Mouse (Mus musculus): ENCODE results near the gene Snrnp70. TPM values are rescaled to one million over a fixed set of nuclear protein-coding genes. Genes with fewer than 3 reads are reported as not detected.

Gene Snrnp70
- polyA plus RNA-seq, 1 experiment, result 807 TPM

DNA sequence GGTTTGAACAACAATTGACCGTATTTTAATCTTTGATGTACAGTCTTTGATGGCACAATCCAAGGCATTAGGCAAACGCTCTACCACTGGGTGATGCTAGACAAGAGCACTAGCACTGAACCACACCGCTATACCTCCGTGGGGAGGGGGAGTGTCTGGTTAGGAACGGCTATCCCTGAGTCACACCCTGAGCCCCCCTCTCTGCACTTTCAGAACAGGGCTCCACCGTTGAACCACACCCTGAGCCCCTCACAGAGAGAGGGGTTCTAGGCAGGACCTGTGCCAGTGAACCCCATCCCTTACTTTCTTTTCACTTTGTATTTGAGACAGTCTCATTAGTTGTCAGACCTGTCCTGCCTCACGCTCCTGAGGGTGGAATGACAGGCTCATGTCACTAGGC, 12.8 kb upstream of the Snrnp70 start:
- H3K27ac ChIP-seq (ENCODE audit: insufficient read depth, low read length), result no peak overlapping the region
- peaks cover 6% of the 10 kb centered on the region; the same call in 1 of the 2 replicates for H3K27me3 ChIP-seq (ENCODE audit: control insufficient read depth, insufficient read depth, low read length)
- H3K4me3 ChIP-seq (replicated peaks; ENCODE audit: insufficient read depth, low read depth, low read length), result no peak overlapping the region
- no peak for DNase-seq
- H3K4me1 ChIP-seq (ENCODE audit: control insufficient read depth, insufficient read depth, low read length), result no peaks in the 10 kb centered on the region; the same call in 1 of the 2 replicates
- no peak for TF ChIP-seq CTCF (IDR thresholded peaks at IDR 0.05; ENCODE audit: borderline replicate concordance, insufficient read depth, low read depth, low read length)
- no peak for TF ChIP-seq POLR2A (IDR thresholded peaks at IDR 0.05; ENCODE audit: borderline replicate concordance, insufficient read depth, low read length)
- WGBS, result 71% methylated on average over 7 of the region's 7 CpGs

DNA sequence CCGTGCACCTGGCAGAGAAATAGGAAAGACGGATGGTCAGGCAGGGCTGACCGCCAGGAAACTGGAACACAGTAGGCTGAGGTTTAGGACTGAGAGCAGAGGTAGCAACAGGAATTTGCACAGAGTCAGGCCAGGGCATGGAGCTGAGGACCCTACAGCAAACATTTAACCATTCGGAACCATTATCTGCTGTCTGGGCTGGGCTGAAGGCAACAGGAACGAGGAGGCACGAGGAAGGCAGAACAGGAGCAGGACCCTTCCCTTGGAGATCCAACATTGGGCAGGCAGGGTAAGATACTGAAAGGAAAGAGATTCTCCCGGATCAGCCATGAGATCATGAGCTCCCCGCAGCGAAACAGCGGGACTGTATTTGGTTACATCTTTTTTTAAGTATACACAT, 12.3 kb upstream of the Snrnp70 start:
- H3K27ac ChIP-seq (ENCODE audit: insufficient read depth, low read length), result no peak overlapping the region
- H3K27me3 ChIP-seq (ENCODE audit: control insufficient read depth, insufficient read depth, low read length), result peaks cover 6% of the 10 kb centered on the region; the same call in 1 of the 2 replicates
- DNase-seq, result no peak
- H3K4me1 ChIP-seq (ENCODE audit: control insufficient read depth, insufficient read depth, low read length), result no peaks in the 10 kb centered on the region; the same call in 1 of the 2 replicates
- TF ChIP-seq CTCF (IDR thresholded peaks at IDR 0.05; ENCODE audit: borderline replicate concordance, insufficient read depth, low read depth, low read length) (no peak), POLR2A (IDR thresholded peaks at IDR 0.05; ENCODE audit: borderline replicate concordance, insufficient read depth, low read length) (no peak)
- no peak overlapping the region for H3K4me3 ChIP-seq (replicated peaks; ENCODE audit: insufficient read depth, low read depth, low read length)
- 62% methylated on average over 10 of the region's 10 CpGs for WGBS

DNA sequence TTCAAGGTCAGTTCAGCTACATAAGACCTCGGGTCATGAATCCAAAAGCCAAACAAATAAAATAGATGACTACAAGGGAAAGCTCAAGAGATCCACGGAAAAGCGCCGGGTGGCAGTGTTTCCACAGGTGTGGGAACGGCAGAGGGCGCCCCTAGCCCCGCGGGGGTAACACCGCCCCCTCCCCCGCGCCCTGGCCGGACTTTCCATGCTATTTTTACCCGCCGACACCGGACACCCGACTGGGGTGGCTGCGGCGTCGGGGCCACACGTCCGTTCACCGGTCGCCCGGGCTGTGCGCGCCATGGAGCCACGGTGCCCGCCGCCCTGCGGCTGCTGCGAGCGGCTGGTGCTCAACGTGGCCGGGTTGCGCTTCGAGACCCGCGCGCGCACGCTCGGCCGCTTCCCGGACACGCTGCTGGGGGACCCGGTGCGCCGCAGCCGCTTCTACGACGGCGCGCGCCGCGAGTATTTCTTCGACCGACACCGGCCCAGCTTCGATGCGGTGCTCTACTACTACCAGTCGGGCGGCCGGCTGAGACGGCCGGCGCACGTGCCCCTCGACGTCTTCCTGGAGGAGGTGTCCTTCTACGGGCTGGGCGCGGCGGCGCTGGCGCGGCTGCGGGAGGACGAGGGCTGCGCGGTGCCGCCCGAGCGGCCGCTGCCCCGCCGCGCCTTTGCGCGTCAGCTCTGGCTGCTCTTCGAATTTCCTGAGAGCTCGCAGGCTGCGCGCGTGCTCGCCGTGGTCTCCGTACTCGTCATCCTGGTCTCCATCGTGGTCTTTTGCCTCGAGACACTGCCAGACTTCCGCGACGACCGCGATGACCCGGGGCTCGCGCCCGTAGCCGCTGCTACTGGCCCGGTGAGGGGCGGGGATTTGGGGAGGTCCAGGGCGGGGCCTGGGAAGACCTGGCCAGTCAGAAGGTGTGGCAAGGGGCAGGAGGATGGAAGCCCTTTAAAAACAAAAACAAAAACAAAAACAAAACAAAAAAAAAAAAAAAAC, 10.9 kb upstream of the Snrnp70 start:
- no peak for TF ChIP-seq POLR2A (IDR thresholded peaks at IDR 0.05; ENCODE audit: borderline replicate concordance, insufficient read depth, low read length)
- no peak for TF ChIP-seq CTCF (IDR thresholded peaks at IDR 0.05; ENCODE audit: borderline replicate concordance, insufficient read depth, low read depth, low read length)
- peaks cover 6% of the 10 kb centered on the region; the same call in 1 of the 2 replicates for H3K27me3 ChIP-seq (ENCODE audit: control insufficient read depth, insufficient read depth, low read length)
- peak overlapping the region; percentile 44 for H3K4me3 ChIP-seq (replicated peaks; ENCODE audit: insufficient read depth, low read depth, low read length)
- 2% methylated on average over 113 of the region's 114 CpGs for WGBS
- H3K27ac ChIP-seq (ENCODE audit: insufficient read depth, low read length), result no peak overlapping the region
- no peak for DNase-seq
- H3K4me1 ChIP-seq (ENCODE audit: control insufficient read depth, insufficient read depth, low read length), result no peaks in the 10 kb centered on the region; the same call in 1 of the 2 replicates

GRCm38 (mm10) chr7:45405091-45406075, 9.8 kb upstream of the Snrnp70 start, which contains the start of gene Kcna7:
Gene Kcna7 (plus strand): TSS chr7:45405653.
- 10% methylated on average over 28 of the region's 28 CpGs for WGBS
- Histone ChIP-seq H3K4me3 (replicated peaks; ENCODE audit: insufficient read depth, low read depth, low read length) (peak within 1 kb of the TSS; percentile 42), H3K27ac (ENCODE audit: insufficient read depth, low read length) (no peak within 1 kb of the TSS), H3K4me1 (ENCODE audit: control insufficient read depth, insufficient read depth, low read length) (no peaks in the 10 kb centered on the region; the same call in 1 of the 2 replicates), H3K27me3 (ENCODE audit: control insufficient read depth, insufficient read depth, low read length) (peaks cover 6% of the 10 kb centered on the region; the same call in 1 of the 2 replicates)
- TF ChIP-seq CTCF (IDR thresholded peaks at IDR 0.05; ENCODE audit: borderline replicate concordance, insufficient read depth, low read depth, low read length) (peak; percentile 80), POLR2A (IDR thresholded peaks at IDR 0.05; ENCODE audit: borderline replicate concordance, insufficient read depth, low read length) (no peak)
- DNase-seq, result peak; percentile 57 to 79

DNA sequence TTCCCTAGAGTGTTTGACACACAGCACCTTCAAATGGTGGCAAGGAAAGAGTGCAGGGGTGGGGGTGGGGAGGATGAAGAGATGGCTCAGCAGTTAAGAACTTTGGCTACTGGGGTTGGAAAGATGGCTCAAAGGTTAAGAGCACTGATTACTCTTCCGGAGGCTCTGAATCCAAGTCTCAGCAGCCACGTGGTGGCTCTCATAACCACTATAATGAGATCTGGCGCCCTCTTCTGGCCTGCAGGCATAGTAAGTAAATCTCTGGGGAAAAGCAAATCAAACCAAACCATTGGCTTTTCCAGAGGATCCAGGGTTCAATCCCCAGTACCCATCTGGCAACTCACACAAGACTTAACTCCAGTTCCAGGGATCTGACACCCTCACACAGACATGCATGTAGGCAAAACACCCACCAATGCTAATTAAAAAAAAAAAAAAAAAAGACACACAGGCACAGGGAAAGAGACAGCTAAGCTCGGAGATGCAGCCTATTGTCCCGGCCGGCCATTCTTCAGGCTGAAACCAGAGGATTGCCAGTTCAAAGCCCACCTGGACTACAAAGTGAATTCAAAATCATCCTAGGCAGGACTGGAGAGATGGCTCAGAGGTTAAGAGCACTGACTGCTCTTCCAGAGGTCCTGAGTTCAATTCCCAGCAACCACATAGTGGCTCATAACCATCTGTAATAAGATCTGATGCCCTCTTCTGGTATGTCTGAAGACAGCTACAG, 8.2 kb upstream of the Snrnp70 start:
- peak; percentile 38 to 45 for DNase-seq
- Histone ChIP-seq H3K4me1 (ENCODE audit: control insufficient read depth, insufficient read depth, low read length) (no peaks in the 10 kb centered on the region; the same call in 1 of the 2 replicates), H3K27me3 (ENCODE audit: control insufficient read depth, insufficient read depth, low read length) (peaks cover 6% of the 10 kb centered on the region; the same call in 1 of the 2 replicates), H3K4me3 (replicated peaks; ENCODE audit: insufficient read depth, low read depth, low read length) (no peak overlapping the region), H3K27ac (ENCODE audit: insufficient read depth, low read length) (no peak overlapping the region)
- TF ChIP-seq POLR2A (IDR thresholded peaks at IDR 0.05; ENCODE audit: borderline replicate concordance, insufficient read depth, low read length), result no peak
- peak; percentile 33; the same call in 1 of the 2 replicates for TF ChIP-seq CTCF (IDR thresholded peaks at IDR 0.05; ENCODE audit: borderline replicate concordance, insufficient read depth, low read depth, low read length)
- WGBS, result 41% methylated on average over 6 of the region's 6 CpGs

- no peak for DNase-seq
- no peak overlapping the region for H3K4me3 ChIP-seq (replicated peaks; ENCODE audit: insufficient read depth, low read depth, low read length)
- 67% methylated on average over 10 of the region's 10 CpGs for WGBS
- no peak overlapping the region for H3K27ac ChIP-seq (ENCODE audit: insufficient read depth, low read length)
- no peaks in the 10 kb centered on the region; the same call in 1 of the 2 replicates for H3K4me1 ChIP-seq (ENCODE audit: control insufficient read depth, insufficient read depth, low read length)
- H3K27me3 ChIP-seq (ENCODE audit: control insufficient read depth, insufficient read depth, low read length), result peaks cover 3% of the 10 kb centered on the region; the same call in 1 of the 2 replicates
- no peak for TF ChIP-seq POLR2A (IDR thresholded peaks at IDR 0.05; ENCODE audit: borderline replicate concordance, insufficient read depth, low read length)
- no peak for TF ChIP-seq CTCF (IDR thresholded peaks at IDR 0.05; ENCODE audit: borderline replicate concordance, insufficient read depth, low read depth, low read length)
These were observed 6.1 kb upstream of the Snrnp70 start for GRCm38 (mm10) chr7:45401521-45402085.

Measured in cerebellum, adult 2 months (tissue).